Mouse (Mus musculus): ENCODE results near the gene Osbp2.

DNA sequence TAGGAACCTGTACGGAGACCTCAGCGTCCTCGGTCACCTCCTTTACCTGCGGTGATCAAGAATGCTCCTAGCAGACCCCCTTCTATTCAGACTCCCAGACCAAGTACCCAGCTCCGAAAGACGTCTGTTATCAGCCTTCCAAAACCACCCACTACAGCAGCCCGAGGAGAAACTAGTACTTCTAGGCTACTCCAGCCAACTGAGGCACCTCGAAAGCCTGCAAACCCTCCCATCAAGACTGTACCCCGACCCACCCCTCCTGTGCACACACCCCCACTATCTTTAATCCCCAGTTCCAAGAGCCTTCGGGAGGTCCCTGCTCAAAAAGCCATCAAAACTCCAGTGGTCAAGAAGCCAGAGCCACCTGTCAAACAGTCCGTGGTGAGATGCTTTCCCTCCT lies 180.0 kb downstream of the Osbp2 start:
- no peak for TF ChIP-seq ZC3H11A (IDR thresholded peaks at IDR 0.05; ENCODE audit: borderline replicate concordance, low read depth, low read length)
- TF ChIP-seq MAFK (IDR thresholded peaks at IDR 0.05; ENCODE audit: insufficient read depth, low read depth, low read length): no peak
- TF ChIP-seq ZNF384 (IDR thresholded peaks at IDR 0.05; ENCODE audit: low read depth, low read length): no peak
- no peak for TF ChIP-seq CHD2 (IDR thresholded peaks at IDR 0.05; ENCODE audit: low read depth, low read length)

All from ES-E14 (cell line).